Mouse (Mus musculus) limb, embryonic 12.5 days (tissue): ENCODE results near the gene Hopx. TPM values are rescaled to one million over a fixed set of nuclear protein-coding genes. Genes with fewer than 3 reads are reported as not detected.

ENCODE experiments used
- ATAC-seq: fragments of 200-750 bp; cut with Nextera tagmentation; 2 replicates; pipeline ENCODE4 v1.8.0; 2017; ENCODE audit warnings: low read depth, moderate TSS enrichment; ENCODE audit not compliant: insufficient number of reproducible peaks, insufficient read depth, low FRiP score, low TSS enrichment
- H3K27ac ChIP-seq: fragments of 300-500 bp; sonication (generic); 2 replicates; pipeline ENCODE4 v1.5.1; 2016; ENCODE audit warnings: mild to moderate bottlenecking, moderate library complexity
- H3K27me3 ChIP-seq: fragments of 300-500 bp; sonication (generic); 2 replicates; pipeline ENCODE4 v1.6.1; 2016; ENCODE audit warnings: mild to moderate bottlenecking, moderate library complexity
- H3K36me3 ChIP-seq: fragments of 300-500 bp; sonication (generic); 2 replicates; pipeline ENCODE4 v1.6.1; 2016; ENCODE audit warnings: mild to moderate bottlenecking, moderate library complexity
- H3K4me1 ChIP-seq: fragments of 300-500 bp; sonication (generic); replicated peaks from 2 replicates; pipeline ENCODE4 v1.6.1; 2016
- H3K4me2 ChIP-seq: fragments of 300-500 bp; sonication (generic); 2 replicates; pipeline ENCODE4 v1.6.1; 2016; ENCODE audit warnings: mild to moderate bottlenecking, moderate library complexity
- H3K4me3 ChIP-seq: fragments of 300-500 bp; sonication (generic); replicated peaks from 2 replicates; pipeline ENCODE4 v1.5.1; 2016; ENCODE audit warnings: mild to moderate bottlenecking
- H3K9ac ChIP-seq: fragments of 300-500 bp; sonication (generic); replicated peaks from 2 replicates; pipeline ENCODE4 v1.6.1; 2016; ENCODE audit warnings: mild to moderate bottlenecking, moderate library complexity
- H3K9me3 ChIP-seq: fragments of 300-500 bp; sonication (generic); 2 replicates; pipeline ENCODE4 v1.6.1; 2016; ENCODE audit warnings: mild to moderate bottlenecking, moderate library complexity
- WGBS: fragments of 180-500 bp; shearing (Covaris S2); methylation state at CpG from one replicate; pipeline ENCODE4 v1.1.7; 2016; 5-methylcytosine and 5-hydroxymethylcytosine counted together
- polyA plus RNA-seq: library from polyadenylated mRNA; unstranded; fragments of >200 nt; fragmentation: Nextera tagmentation; extraction: Ambion mirVana; gene quantifications from 2 replicates; pipeline ENCODE4 v1.2.1, GENCODE M21; 2016

Hopx gene
- polyA plus RNA-seq, 1 experiment from 2014 or later, result not detected

DNA sequence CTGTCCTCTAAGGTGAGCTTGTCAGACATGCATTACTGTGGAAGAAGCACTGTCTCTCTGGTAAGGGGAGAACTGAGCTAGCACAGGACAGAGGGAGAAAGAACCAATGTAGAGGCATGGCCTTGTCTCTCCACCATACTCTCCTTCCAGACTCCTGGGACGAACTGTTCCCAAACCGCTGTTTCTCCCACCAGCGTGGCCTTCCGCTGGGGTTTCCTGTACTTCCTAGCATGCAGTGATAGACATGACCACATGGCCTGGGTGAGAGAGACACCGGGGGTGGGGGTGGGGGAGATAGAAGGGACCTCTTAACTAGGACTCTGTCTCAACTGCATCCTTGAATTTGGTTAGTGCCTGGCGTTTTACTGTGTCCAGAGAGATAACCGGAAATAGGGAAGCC, 5.8 kb upstream of the Hopx start:
- H3K9ac ChIP-seq, result no peak overlapping the region
- H3K27me3 ChIP-seq, result no peaks in the 10 kb centered on the region; the same call in 1 of the 2 replicates
- H3K4me3 ChIP-seq, result no peak overlapping the region
- no peaks in the 10 kb centered on the region for H3K9me3 ChIP-seq
- H3K27ac ChIP-seq, result no peak overlapping the region
- peaks cover 23% of the 10 kb centered on the region for H3K4me1 ChIP-seq
- H3K4me2 ChIP-seq, result no peak overlapping the region
- 82% methylated on average over 7 of the region's 7 CpGs for WGBS
- no peak for ATAC-seq
- H3K36me3 ChIP-seq, result no peaks in the 10 kb centered on the region

DNA sequence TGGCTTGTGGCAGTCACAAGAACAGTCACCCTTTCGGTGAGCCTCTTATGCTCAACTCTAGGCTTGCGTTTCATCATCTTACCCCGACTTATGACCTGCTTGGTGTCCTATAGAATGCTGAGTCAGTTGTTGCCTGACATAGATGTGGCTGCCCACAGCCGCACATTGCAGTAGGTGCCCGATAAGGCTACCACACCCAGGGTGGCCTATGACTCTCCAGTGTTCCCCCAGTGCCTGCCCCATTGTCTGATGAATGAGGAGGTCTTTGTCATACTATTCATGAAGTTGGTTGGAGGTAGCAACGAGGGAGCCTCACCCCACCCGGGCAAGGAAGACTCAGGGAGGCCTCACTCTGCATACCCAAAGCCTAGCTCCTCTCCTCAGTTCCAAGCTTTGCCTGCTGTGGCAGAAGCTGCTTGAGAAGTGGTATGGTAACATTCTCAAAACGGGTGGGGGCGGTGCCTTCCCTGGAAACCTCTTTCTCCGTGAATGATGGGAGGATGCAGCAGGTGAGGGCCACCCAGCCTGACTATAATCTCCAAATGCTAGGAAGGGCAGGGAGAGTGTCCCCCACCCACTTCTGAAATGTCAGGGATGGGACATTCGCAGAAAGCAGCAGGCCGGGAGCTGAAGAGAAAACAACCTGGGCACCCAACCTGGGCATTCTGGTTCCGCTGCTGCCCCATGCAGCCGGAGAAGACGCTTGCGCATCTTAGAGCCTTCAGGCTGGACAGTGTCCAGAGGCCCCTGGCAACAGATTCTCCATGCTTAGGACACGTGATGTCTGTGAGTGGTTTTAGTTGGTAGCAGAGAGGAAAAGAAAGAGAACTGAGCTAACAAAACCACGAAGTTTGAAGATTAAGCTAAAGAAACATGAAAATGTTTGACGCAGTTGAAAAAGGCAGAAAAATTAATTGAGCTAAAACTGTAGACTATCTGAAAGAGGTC, 4.8 kb upstream of the Hopx start:
- Histone ChIP-seq H3K27ac (no peak overlapping the region), H3K4me1 (peaks cover 33% of the 10 kb centered on the region), H3K27me3 (no peaks in the 10 kb centered on the region; the same call in 1 of the 2 replicates), H3K4me2 (no peak overlapping the region), H3K36me3 (no peaks in the 10 kb centered on the region), H3K9me3 (no peaks in the 10 kb centered on the region), H3K4me3 (no peak overlapping the region), H3K9ac (no peak overlapping the region)
- ATAC-seq, result no peak
- 81% methylated on average over 19 of the region's 19 CpGs for WGBS

GRCm38 (mm10) chr5:77115732-77116131, 811 bp upstream of the Hopx start:
- no peaks in the 10 kb centered on the region; the same call in 1 of the 2 replicates for H3K27me3 ChIP-seq
- H3K4me3 ChIP-seq, result no peak overlapping the region
- H3K9ac ChIP-seq, result no peak overlapping the region
- WGBS, result 82% methylated on average over 9 of the region's 9 CpGs
- no peak overlapping the region for H3K27ac ChIP-seq
- no peaks in the 10 kb centered on the region for H3K9me3 ChIP-seq
- no peak overlapping the region for H3K4me2 ChIP-seq
- ATAC-seq, result no peak
- H3K4me1 ChIP-seq, result peaks cover 16% of the 10 kb centered on the region
- H3K36me3 ChIP-seq, result no peaks in the 10 kb centered on the region

DNA sequence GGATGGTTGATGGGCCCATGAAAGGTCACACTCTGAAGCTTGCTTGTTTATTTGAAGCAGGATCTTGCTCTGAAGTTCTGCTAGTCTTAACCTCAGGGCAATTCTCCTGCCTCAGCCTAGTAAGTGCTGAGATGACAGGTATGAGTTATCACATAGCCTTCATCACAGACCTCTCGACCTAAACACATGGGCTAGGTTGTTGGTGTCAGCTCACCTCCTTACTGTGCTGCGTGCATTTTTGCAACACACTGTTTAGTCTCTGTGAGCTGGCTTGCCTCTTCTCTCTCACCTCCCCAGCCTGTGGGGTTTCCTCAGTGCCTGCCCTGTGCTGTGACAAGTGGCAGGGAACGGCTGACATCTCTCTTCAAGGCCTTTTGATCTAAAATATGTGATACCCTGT, 1.1 kb downstream of the Hopx start:
- Histone ChIP-seq H3K4me1 (peaks cover 16% of the 10 kb centered on the region), H3K9ac (no peak overlapping the region), H3K27me3 (no peaks in the 10 kb centered on the region), H3K4me2 (no peak overlapping the region), H3K9me3 (no peaks in the 10 kb centered on the region), H3K36me3 (no peaks in the 10 kb centered on the region), H3K4me3 (no peak overlapping the region), H3K27ac (no peak overlapping the region)
- ATAC-seq, result no peak
- WGBS, result 78% methylated on average over 3 of the region's 3 CpGs

DNA sequence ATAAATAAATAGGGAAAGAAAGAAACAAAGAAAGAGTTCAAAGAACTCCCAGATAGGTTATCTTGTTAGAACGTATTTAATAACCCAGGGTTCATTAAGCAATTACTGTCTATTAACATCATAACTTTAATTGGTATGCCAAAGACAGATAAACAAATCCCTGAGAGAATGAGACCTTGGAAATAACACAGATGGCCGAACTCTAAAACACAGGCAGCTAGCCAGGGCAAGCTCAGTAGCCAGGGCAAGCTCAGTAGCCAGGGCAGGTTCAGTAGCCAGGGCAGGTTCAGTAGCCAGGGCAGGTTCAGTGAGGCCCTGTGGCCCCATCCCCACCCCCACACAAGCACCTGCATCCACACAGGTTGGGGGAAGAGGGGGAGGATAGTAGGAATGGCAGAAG, 2.9 kb downstream of the Hopx start:
- no peaks in the 10 kb centered on the region for H3K27me3 ChIP-seq
- no peak overlapping the region for H3K4me3 ChIP-seq
- 42% methylated on average over 2 of the region's 2 CpGs for WGBS
- no peaks in the 10 kb centered on the region for H3K36me3 ChIP-seq
- H3K4me1 ChIP-seq, result peaks cover 16% of the 10 kb centered on the region
- H3K4me2 ChIP-seq, result no peak overlapping the region
- no peaks in the 10 kb centered on the region for H3K9me3 ChIP-seq
- no peak overlapping the region for H3K9ac ChIP-seq
- no peak for ATAC-seq
- H3K27ac ChIP-seq, result no peak overlapping the region

DNA sequence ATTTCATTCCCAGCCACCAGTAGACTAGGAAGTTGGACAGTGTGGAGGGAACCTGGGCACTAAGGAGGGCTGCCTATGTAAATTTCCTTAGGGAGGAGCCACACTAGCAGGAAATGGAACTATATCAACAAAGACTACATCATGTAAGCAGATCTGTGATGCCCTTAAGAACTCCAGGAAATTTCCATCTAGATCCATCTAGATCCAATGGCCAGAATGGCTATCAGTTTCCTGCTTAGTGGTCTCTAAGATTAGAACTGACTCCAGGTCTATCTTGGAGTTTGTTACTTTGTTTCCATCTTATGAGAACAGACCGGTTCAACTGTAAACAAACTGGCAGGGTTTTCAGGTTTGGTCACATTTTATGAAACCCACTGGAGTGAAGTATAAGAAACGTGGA, 5.1 kb downstream of the Hopx start:
- Histone ChIP-seq H3K36me3 (no peaks in the 10 kb centered on the region), H3K27ac (no peak overlapping the region), H3K4me2 (no peak overlapping the region), H3K9ac (no peak overlapping the region), H3K4me3 (no peak overlapping the region), H3K4me1 (peaks cover 5% of the 10 kb centered on the region; the same call in 1 of the 2 replicates), H3K27me3 (no peaks in the 10 kb centered on the region; the same call in 1 of the 2 replicates), H3K9me3 (no peaks in the 10 kb centered on the region)
- WGBS, result 70% methylated on average over 2 of the region's 2 CpGs
- no peak for ATAC-seq

DNA sequence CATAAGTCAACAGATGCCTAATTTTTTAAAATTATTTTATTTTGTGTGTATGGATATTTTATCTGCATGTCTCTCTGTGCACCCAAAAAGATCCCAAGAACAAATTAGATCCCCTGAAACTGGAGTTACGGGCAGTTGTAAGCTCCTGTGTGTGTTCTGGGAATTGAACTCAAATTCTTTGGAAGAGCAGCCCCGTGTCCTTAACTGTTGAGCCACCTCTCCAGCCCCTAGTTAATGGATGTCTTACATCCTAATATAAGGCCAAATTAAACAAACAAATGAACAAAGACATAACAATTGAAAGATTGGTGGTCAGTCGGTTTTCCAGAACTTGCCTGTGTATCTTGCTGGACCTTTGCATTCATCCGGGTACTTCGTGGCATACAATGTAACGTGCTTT, 6.1 kb downstream of the Hopx start:
- H3K27me3 ChIP-seq, result no peaks in the 10 kb centered on the region; the same call in 1 of the 2 replicates
- ATAC-seq, result no peak
- WGBS, result 95% methylated on average over 6 of the region's 6 CpGs

GRCm38 (mm10) chr5:77107146-77107822, 7.6 kb downstream of the Hopx start:
- no peaks in the 10 kb centered on the region; the same call in 1 of the 2 replicates for H3K27me3 ChIP-seq
- no peak overlapping the region for H3K27ac ChIP-seq
- no peak for ATAC-seq
- no peak overlapping the region for H3K4me3 ChIP-seq
- no peaks in the 10 kb centered on the region; the same call in 1 of the 2 replicates for H3K4me1 ChIP-seq
- 82% methylated on average over 11 of the region's 11 CpGs for WGBS
- no peaks in the 10 kb centered on the region for H3K36me3 ChIP-seq
- H3K4me2 ChIP-seq, result no peak overlapping the region
- H3K9ac ChIP-seq, result no peak overlapping the region
- no peaks in the 10 kb centered on the region for H3K9me3 ChIP-seq

More for the DNA sequence above, 6.1 kb downstream of the Hopx start:
- Histone ChIP-seq H3K4me3 (no peak overlapping the region), H3K9ac (no peak overlapping the region), H3K4me1 (no peaks in the 10 kb centered on the region; the same call in 1 of the 2 replicates), H3K27ac (no peak overlapping the region), H3K9me3 (no peaks in the 10 kb centered on the region), H3K4me2 (no peak overlapping the region), H3K36me3 (no peaks in the 10 kb centered on the region)

- WGBS, result 85% methylated on average over 15 of the region's 15 CpGs
- Histone ChIP-seq H3K27me3 (no peaks in the 10 kb centered on the region; the same call in none of the 2 replicates), H3K9me3 (no peaks in the 10 kb centered on the region), H3K4me1 (no peaks in the 10 kb centered on the region; the same call in 1 of the 2 replicates), H3K9ac (no peak overlapping the region), H3K4me3 (no peak overlapping the region), H3K4me2 (no peak overlapping the region), H3K27ac (no peak overlapping the region), H3K36me3 (no peaks in the 10 kb centered on the region)
- no peak for ATAC-seq
These were observed 12.2 kb downstream of the Hopx start for GRCm38 (mm10) chr5:77102522-77103365.

GRCm38 (mm10) chr5:77100691-77101090, 14.2 kb downstream of the Hopx start:
- no peak overlapping the region for H3K27ac ChIP-seq
- H3K4me2 ChIP-seq, result no peak overlapping the region
- H3K36me3 ChIP-seq, result no peaks in the 10 kb centered on the region
- no peak overlapping the region for H3K4me3 ChIP-seq
- peaks cover 10% of the 10 kb centered on the region for H3K27me3 ChIP-seq
- peaks cover 8% of the 10 kb centered on the region; the same call in 1 of the 2 replicates for H3K4me1 ChIP-seq
- no peaks in the 10 kb centered on the region for H3K9me3 ChIP-seq
- ATAC-seq, result no peak
- no peak overlapping the region for H3K9ac ChIP-seq
- 87% methylated on average over 6 of the region's 6 CpGs for WGBS
